In genomic region chr5:24530042-24530689, GRCm38 (mm10) we compare ENCODE assay signal across 9 mouse cellular contexts. TPM values are rescaled to one million over a fixed set of nuclear protein-coding genes. Genes with fewer than 3 reads are reported as not detected.
DNase-seq lines count a peak whose midpoint lies in the region; ATAC-seq and TF ChIP-seq lines count a peak whose summit lies in the region.
"Had no signal": no experiment of that assay in that cellular context is flagged by ENCODE, and none has a peak within 500 bp of the region (broad histone marks: within the 10 kb centered on the region; RNA-seq: fewer than 3 reads in every experiment).

No protein-coding gene starts in this region.

- no peak for TF ChIP-seq POLR2A in brain, embryonic 14.5 days (IDR thresholded peaks at IDR 0.05; ENCODE audit: borderline replicate concordance, extremely low read depth, insufficient read depth, insufficient read length, poor library complexity, severe bottlenecking)

- no peaks in the 10 kb centered on the region for H3K9me3 ChIP-seq in heart, embryonic 15.5 days (replicated peaks)
- no peaks in the 10 kb centered on the region for H3K9me3 ChIP-seq in liver, embryonic 11.5 days (ENCODE audit: control insufficient read depth, low read length)
- H3K9me3 ChIP-seq in stomach, embryonic 14.5 days (ENCODE audit: control insufficient read depth, low read depth, low read length) = no peaks in the 10 kb centered on the region

- WGBS in heart, embryonic 15.5 days = 21% methylated on average over 24 of the region's 24 CpGs
- WGBS in liver, embryonic 11.5 days = 16% methylated on average over 24 of the region's 24 CpGs
- 19% methylated on average over 24 of the region's 24 CpGs for WGBS in stomach, embryonic 14.5 days

- H3K9ac ChIP-seq in heart, embryonic 15.5 days = no peak overlapping the region
- no peak overlapping the region for H3K9ac ChIP-seq in liver, embryonic 11.5 days (ENCODE audit: low read depth, low read length)
- H3K9ac ChIP-seq in stomach, embryonic 14.5 days (replicated peaks; ENCODE audit: low read depth, low read length) = no peak overlapping the region

- TF ChIP-seq CTCF in brain, embryonic 14.5 days (IDR thresholded peaks at IDR 0.05; ENCODE audit: borderline replicate concordance, extremely low read depth, insufficient read depth, insufficient read length) = peak; percentile 100

- peak; percentile 93 for DNase-seq in brain, embryonic 14.5 days (ENCODE audit: low read depth)
- DNase-seq in fibroblast of lung, adult 2 months (ENCODE audit: low read depth) = peak; percentile 56
- DNase-seq in kidney, postnatal 10 days = peak; percentile 95
- peak; percentile 85 for DNase-seq in liver, embryonic 11.5 days (ENCODE audit: low spot score)
- DNase-seq in natural killer cell, adult 2 months (ENCODE audit: low spot score in 2 of 2) = peak; percentile 86 to 90

- peaks cover 77% of the 10 kb centered on the region for H3K27me3 ChIP-seq in heart, embryonic 15.5 days
- H3K27me3 ChIP-seq in liver, embryonic 11.5 days (replicated peaks; ENCODE audit: control insufficient read depth, insufficient read depth, low read length) = peaks cover 82% of the 10 kb centered on the region
- H3K27me3 ChIP-seq in stomach, embryonic 14.5 days (ENCODE audit: control insufficient read depth, insufficient read depth, low read length) = peaks cover 40% of the 10 kb centered on the region

- no peak overlapping the region for H3K4me2 ChIP-seq in heart, embryonic 15.5 days
- H3K4me2 ChIP-seq in liver, embryonic 11.5 days = no peak overlapping the region
- H3K4me2 ChIP-seq in stomach, embryonic 14.5 days (replicated peaks; ENCODE audit: low read depth, low read length) = no peak overlapping the region

- no peak overlapping the region for H3K4me3 ChIP-seq in heart, embryonic 15.5 days
- no peak overlapping the region for H3K4me3 ChIP-seq in liver, embryonic 11.5 days (ENCODE audit: low read depth, low read length)
- no peak overlapping the region for H3K4me3 ChIP-seq in stomach, embryonic 14.5 days (ENCODE audit: low read depth, low read length)
- H3K4me3 ChIP-seq: erythroblast, embryonic 14.5 days had no signal

- peaks cover 14% of the 10 kb centered on the region for H3K4me1 ChIP-seq in heart, embryonic 15.5 days (replicated peaks)
- H3K4me1 ChIP-seq in liver, embryonic 11.5 days (replicated peaks; ENCODE audit: control insufficient read depth, insufficient read depth, low read length) = peaks cover 11% of the 10 kb centered on the region
- peaks cover 7% of the 10 kb centered on the region; the same call in 1 of the 2 replicates for H3K4me1 ChIP-seq in stomach, embryonic 14.5 days (ENCODE audit: control insufficient read depth, insufficient read depth, low read length)

- H3K27ac ChIP-seq in heart, embryonic 15.5 days = no peak overlapping the region
- no peak overlapping the region for H3K27ac ChIP-seq in liver, embryonic 11.5 days (ENCODE audit: low read depth, low read length)
- no peak overlapping the region for H3K27ac ChIP-seq in stomach, embryonic 14.5 days (ENCODE audit: low read length)

- peak; percentile 99 for ATAC-seq in CD4-positive, CD25-positive, alpha-beta regulatory T cell, adult 4 months
- ATAC-seq in heart, embryonic 15.5 days (replicated peaks; ENCODE audit: insufficient number of reproducible peaks, insufficient read depth, low FRiP score, low read depth) = peak; percentile 24
- peak; percentile 67 for ATAC-seq in liver, embryonic 11.5 days (replicated peaks; ENCODE audit: low FRiP score)
- peak; percentile 70; the same call in 1 of the 2 replicates for ATAC-seq in stomach, embryonic 14.5 days (ENCODE audit: insufficient number of reproducible peaks, insufficient read depth, low FRiP score, low read depth)

- no peaks in the 10 kb centered on the region for H3K36me3 ChIP-seq in heart, embryonic 15.5 days
- no peaks in the 10 kb centered on the region for H3K36me3 ChIP-seq in liver, embryonic 11.5 days (ENCODE audit: control insufficient read depth, insufficient read depth, low read length)
- no peaks in the 10 kb centered on the region for H3K36me3 ChIP-seq in stomach, embryonic 14.5 days (ENCODE audit: control insufficient read depth, insufficient read depth, low read length)

RNA-seq across cellular contexts. Expression of gene Gbx1, which starts 3.2 kb away (rescaled TPM):
- polyA plus RNA-seq in CD4-positive, CD25-positive, alpha-beta regulatory T cell, adult 4 months (2017; shearing (Covaris generic)) = not detected
- 2.2 and 5.0 TPM in 2 replicates for polyA plus RNA-seq in brain, embryonic 14.5 days (2012; rRNA removed)
- not detected in 2 replicates for polyA plus RNA-seq in heart, embryonic 15.5 days (2015; fragmentation: Nextera tagmentation; extraction: Ambion mirVana)
- 0.04 TPM in 1 of 2 replicates, not detected in the other for polyA plus RNA-seq in liver, embryonic 11.5 days (2014; fragmentation: Nextera tagmentation; extraction: Ambion mirVana)
- polyA plus RNA-seq in stomach, embryonic 14.5 days (2014; fragmentation: Nextera tagmentation; extraction: Ambion mirVana) = not detected in 2 replicates
- polyA plus RNA-seq: erythroblast, embryonic 14.5 days had no signal

RNA-seq across cellular contexts. Expression of gene Asb10, which starts 10.6 kb away (rescaled TPM):
- not detected for polyA plus RNA-seq in CD4-positive, CD25-positive, alpha-beta regulatory T cell, adult 4 months (2017; shearing (Covaris generic))
- 0.33 and 0.54 TPM in 2 replicates for polyA plus RNA-seq in brain, embryonic 14.5 days (2012; rRNA removed)
- polyA plus RNA-seq in heart, embryonic 15.5 days (2015; fragmentation: Nextera tagmentation; extraction: Ambion mirVana) = 7.0 and 7.4 TPM in 2 replicates
- 0.23 and 0.30 TPM in 2 replicates for polyA plus RNA-seq in liver, embryonic 11.5 days (2014; fragmentation: Nextera tagmentation; extraction: Ambion mirVana)
- 0.22 and 0.34 TPM in 2 replicates for polyA plus RNA-seq in stomach, embryonic 14.5 days (2014; fragmentation: Nextera tagmentation; extraction: Ambion mirVana)
- polyA plus RNA-seq: erythroblast, embryonic 14.5 days had no signal

RNA-seq across cellular contexts. Expression of gene 4931409K22Rik, which starts 26.4 kb away (rescaled TPM):
- polyA plus RNA-seq in CD4-positive, CD25-positive, alpha-beta regulatory T cell, adult 4 months (2017; shearing (Covaris generic)) = not detected
- polyA plus RNA-seq in brain, embryonic 14.5 days (2012; rRNA removed) = 0.19 and 0.34 TPM in 2 replicates
- 0.09 TPM in 1 of 2 replicates, not detected in the other for polyA plus RNA-seq in heart, embryonic 15.5 days (2015; fragmentation: Nextera tagmentation; extraction: Ambion mirVana)
- polyA plus RNA-seq in liver, embryonic 11.5 days (2014; fragmentation: Nextera tagmentation; extraction: Ambion mirVana) = 0.18 TPM in 1 of 2 replicates, not detected in the other
- 0.10 TPM in 2 replicates for polyA plus RNA-seq in stomach, embryonic 14.5 days (2014; fragmentation: Nextera tagmentation; extraction: Ambion mirVana)
- polyA plus RNA-seq: erythroblast, embryonic 14.5 days had no signal

RNA-seq across cellular contexts. Expression of gene Abcf2, which starts 47.1 kb away (rescaled TPM):
- 10 to 100 TPM; 62.1 to 87.7 TPM for polyA plus RNA-seq in CD4-positive, CD25-positive, alpha-beta regulatory T cell, adult 4 months (2017; shearing (Covaris generic))
- 75.5 and 85.9 TPM in 2 replicates for polyA plus RNA-seq in brain, embryonic 14.5 days (2012; rRNA removed)
- 55.7 and 71.7 TPM in 2 replicates for polyA plus RNA-seq in heart, embryonic 15.5 days (2015; fragmentation: Nextera tagmentation; extraction: Ambion mirVana)
- polyA plus RNA-seq in liver, embryonic 11.5 days (2014; fragmentation: Nextera tagmentation; extraction: Ambion mirVana) = 122 and 144 TPM in 2 replicates
- polyA plus RNA-seq in stomach, embryonic 14.5 days (2014; fragmentation: Nextera tagmentation; extraction: Ambion mirVana) = 79.5 and 89.2 TPM in 2 replicates

RNA-seq across cellular contexts. Expression of gene Chpf2, which starts 56.4 kb away (rescaled TPM):
- polyA plus RNA-seq in CD4-positive, CD25-positive, alpha-beta regulatory T cell, adult 4 months (2017; shearing (Covaris generic)) = 10 to 100 TPM in 1 of 2 experiments, 1 to 10 TPM in 1; 9.3 to 15.6 TPM
- 21.9 and 26.8 TPM in 2 replicates for polyA plus RNA-seq in brain, embryonic 14.5 days (2012; rRNA removed)
- polyA plus RNA-seq in heart, embryonic 15.5 days (2015; fragmentation: Nextera tagmentation; extraction: Ambion mirVana) = 13.1 and 18.5 TPM in 2 replicates
- 14.6 TPM in 2 replicates for polyA plus RNA-seq in liver, embryonic 11.5 days (2014; fragmentation: Nextera tagmentation; extraction: Ambion mirVana)
- 11.3 and 13.4 TPM in 2 replicates for polyA plus RNA-seq in stomach, embryonic 14.5 days (2014; fragmentation: Nextera tagmentation; extraction: Ambion mirVana)

Comparison
In these comparisons a context has a peak if more than half of its experiments do, and no peak if none do; other contexts are left out.
1. ATAC-seq: peak in every context shown above with its lines; median percentile 99 in CD4-positive, CD25-positive, alpha-beta regulatory T cell, adult 4 months; 70 in stomach, embryonic 14.5 days; 67 in liver, embryonic 11.5 days; 24 in heart, embryonic 15.5 days.